Mouse (Mus musculus): ENCODE measurements around the gene Ttf1. TPM values are rescaled to one million over a fixed set of nuclear protein-coding genes. Genes with fewer than 3 reads are reported as not detected.
"Not testable (repeated sequence)": the region's sequence is repeated elsewhere in the genome, so short reads cannot be mapped to it uniquely, and the experiment has no call there.

Ttf1 gene
- polyA plus RNA-seq, 1 experiment from 2014 or later = 9.7 TPM

- ATAC-seq (replicated peaks; ENCODE audit: low FRiP score, low TSS enrichment, low read depth) (no peak), DNase-seq (ENCODE audit: low spot score) (no peak)
Observed at GRCm38 (mm10) chr2:29098786-29099185, 38.7 kb downstream of the Ttf1 start.

GRCm38 (mm10) chr2:29099646-29100045 is 39.6 kb downstream of the Ttf1 start:
- 90% methylated on average over 14 of the region's 14 CpGs for WGBS
- no peak overlapping the region for H3K27ac ChIP-seq (ENCODE audit: low read depth)
- no peaks in the 10 kb centered on the region for H3K36me3 ChIP-seq (ENCODE audit: control insufficient read depth, insufficient read depth, low read length)
- H3K9me3 ChIP-seq (ENCODE audit: control insufficient read depth, low read length) = no peaks in the 10 kb centered on the region
- DNase-seq (ENCODE audit: low spot score) (no peak), ATAC-seq (replicated peaks; ENCODE audit: low FRiP score, low TSS enrichment, low read depth) (no peak)
- H3K27me3 ChIP-seq (replicated peaks; ENCODE audit: control insufficient read depth, insufficient read depth, low read length) = no peaks in the 10 kb centered on the region
- H3K4me2 ChIP-seq (ENCODE audit: low read length) = no peak overlapping the region
- no peak overlapping the region for H3K4me3 ChIP-seq (ENCODE audit: low read depth, low read length)
- no peaks in the 10 kb centered on the region for H3K4me1 ChIP-seq (replicated peaks; ENCODE audit: control insufficient read depth, insufficient read depth, low read length)
- H3K9ac ChIP-seq (ENCODE audit: low read length) = no peak overlapping the region

More at GRCm38 (mm10) chr2:29098786-29099185, 38.7 kb downstream of the Ttf1 start:
- no peak overlapping the region for H3K9ac ChIP-seq (ENCODE audit: low read length)
- no peaks in the 10 kb centered on the region for H3K9me3 ChIP-seq (ENCODE audit: control insufficient read depth, low read length)
- H3K27ac ChIP-seq (ENCODE audit: low read depth) = no peak overlapping the region
- no peak overlapping the region for H3K4me3 ChIP-seq (ENCODE audit: low read depth, low read length)
- H3K4me1 ChIP-seq (replicated peaks; ENCODE audit: control insufficient read depth, insufficient read depth, low read length) = no peaks in the 10 kb centered on the region
- 56% methylated on average over 8 of the region's 8 CpGs for WGBS
- H3K27me3 ChIP-seq (replicated peaks; ENCODE audit: control insufficient read depth, insufficient read depth, low read length) = no peaks in the 10 kb centered on the region
- no peak overlapping the region for H3K4me2 ChIP-seq (ENCODE audit: low read length)
- no peaks in the 10 kb centered on the region for H3K36me3 ChIP-seq (ENCODE audit: control insufficient read depth, insufficient read depth, low read length)

DNA sequence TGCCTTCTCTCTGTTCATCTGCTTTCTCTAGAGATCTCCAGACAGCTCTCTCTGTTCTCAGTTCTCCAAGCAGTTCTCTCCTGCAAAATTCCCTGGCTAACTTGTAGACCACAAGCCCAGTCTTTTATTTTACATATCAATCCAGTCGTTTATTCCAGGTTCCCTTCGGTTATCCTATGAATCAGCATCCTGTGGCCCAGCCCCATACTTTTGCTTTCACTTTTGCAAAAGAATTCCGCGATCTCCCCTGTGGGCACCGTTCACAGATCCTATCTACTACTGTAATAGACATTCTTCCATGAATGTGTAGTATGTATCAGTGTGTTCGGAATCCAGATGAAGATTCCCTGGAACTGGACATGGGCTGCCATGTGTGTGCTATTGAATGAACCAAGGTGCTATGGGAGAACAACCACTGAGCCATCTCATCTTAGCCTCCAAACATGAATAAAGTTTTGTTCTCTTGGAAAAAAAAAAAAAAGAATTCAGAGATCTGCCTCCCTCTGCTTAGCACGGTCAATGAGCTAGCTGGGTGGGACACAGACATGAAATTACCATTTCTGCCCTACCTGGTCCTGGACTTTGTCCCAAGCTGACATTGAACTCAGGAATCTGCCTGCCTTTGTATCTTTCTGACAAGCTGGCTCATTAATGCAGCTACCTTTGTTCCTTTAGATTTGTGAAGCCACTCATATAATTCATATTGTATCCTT is 40.9 kb downstream of the Ttf1 start:
- ATAC-seq (replicated peaks; ENCODE audit: low FRiP score, low TSS enrichment, low read depth) (no peak), DNase-seq (ENCODE audit: low spot score) (no peak)
- Histone ChIP-seq H3K36me3 (ENCODE audit: control insufficient read depth, insufficient read depth, low read length) (no peaks in the 10 kb centered on the region), H3K27ac (ENCODE audit: low read depth) (no peak overlapping the region), H3K4me2 (ENCODE audit: low read length) (no peak overlapping the region), H3K4me1 (replicated peaks; ENCODE audit: control insufficient read depth, insufficient read depth, low read length) (no peaks in the 10 kb centered on the region), H3K9me3 (ENCODE audit: control insufficient read depth, low read length) (no peaks in the 10 kb centered on the region), H3K9ac (ENCODE audit: low read length) (no peak overlapping the region), H3K4me3 (ENCODE audit: low read depth, low read length) (no peak overlapping the region), H3K27me3 (replicated peaks; ENCODE audit: control insufficient read depth, insufficient read depth, low read length) (no peaks in the 10 kb centered on the region)
- whole genome bisulfite sequencing = 72% methylated on average over 7 of the region's 7 CpGs

- not testable (repeated sequence) for ATAC-seq (replicated peaks; ENCODE audit: low FRiP score, low TSS enrichment, low read depth); H3K4me3 ChIP-seq (ENCODE audit: low read depth, low read length); H3K4me2 ChIP-seq (ENCODE audit: low read length); H3K36me3 ChIP-seq (ENCODE audit: control insufficient read depth, insufficient read depth, low read length); DNase-seq (ENCODE audit: low spot score); H3K9ac ChIP-seq (ENCODE audit: low read length); H3K27ac ChIP-seq (ENCODE audit: low read depth); H3K27me3 ChIP-seq (replicated peaks; ENCODE audit: control insufficient read depth, insufficient read depth, low read length); H3K4me1 ChIP-seq (replicated peaks; ENCODE audit: control insufficient read depth, insufficient read depth, low read length); H3K9me3 ChIP-seq (ENCODE audit: control insufficient read depth, low read length)
- WGBS = 71% methylated on average over 10 of the region's 10 CpGs
Observed at GRCm38 (mm10) chr2:29102416-29103377, 42.6 kb downstream of the Ttf1 start.

DNA sequence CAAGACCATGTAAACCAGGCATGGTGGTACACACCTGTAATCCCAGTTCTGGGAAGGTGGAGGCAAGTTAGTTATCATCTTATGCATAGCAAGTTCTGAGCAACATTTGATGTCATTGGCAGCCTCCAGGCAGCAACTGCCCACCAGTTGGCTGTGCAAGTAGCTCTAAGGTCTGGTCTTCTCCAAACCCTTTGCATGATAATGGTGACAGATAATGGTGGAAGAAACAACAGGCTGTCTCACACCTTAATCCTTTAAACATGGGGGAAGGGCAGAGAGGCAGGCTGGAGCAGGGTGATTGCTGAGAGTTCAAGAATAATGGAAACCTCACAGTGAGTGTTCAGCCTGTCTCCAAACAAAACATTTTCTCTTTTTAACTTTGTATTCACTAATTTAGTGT is 60.9 kb downstream of the Ttf1 start:
- Histone ChIP-seq H3K27me3 (replicated peaks; ENCODE audit: control insufficient read depth, insufficient read depth, low read length) (no peaks in the 10 kb centered on the region), H3K9ac (ENCODE audit: low read length) (no peak overlapping the region), H3K9me3 (ENCODE audit: control insufficient read depth, low read length) (no peaks in the 10 kb centered on the region), H3K36me3 (ENCODE audit: control insufficient read depth, insufficient read depth, low read length) (no peaks in the 10 kb centered on the region), H3K4me3 (ENCODE audit: low read depth, low read length) (no peak overlapping the region), H3K4me2 (ENCODE audit: low read length) (no peak overlapping the region), H3K27ac (ENCODE audit: low read depth) (no peak overlapping the region), H3K4me1 (replicated peaks; ENCODE audit: control insufficient read depth, insufficient read depth, low read length) (peaks cover 3% of the 10 kb centered on the region)
- ATAC-seq (replicated peaks; ENCODE audit: low FRiP score, low TSS enrichment, low read depth) (no peak), DNase-seq (ENCODE audit: low spot score) (no peak)

GRCm38 (mm10) chr2:29122446-29122845 is 62.4 kb downstream of the Ttf1 start:
- H3K4me2 ChIP-seq (ENCODE audit: low read length) = no peak overlapping the region
- no peak for ATAC-seq (replicated peaks; ENCODE audit: low FRiP score, low TSS enrichment, low read depth)
- H3K9me3 ChIP-seq (ENCODE audit: control insufficient read depth, low read length) = no peaks in the 10 kb centered on the region
- no peak overlapping the region for H3K27ac ChIP-seq (ENCODE audit: low read depth)
- peaks cover 9% of the 10 kb centered on the region for H3K4me1 ChIP-seq (replicated peaks; ENCODE audit: control insufficient read depth, insufficient read depth, low read length)
- H3K9ac ChIP-seq (ENCODE audit: low read length) = no peak overlapping the region
- H3K27me3 ChIP-seq (replicated peaks; ENCODE audit: control insufficient read depth, insufficient read depth, low read length) = no peaks in the 10 kb centered on the region
- DNase-seq (ENCODE audit: low spot score) = no peak
- H3K36me3 ChIP-seq (ENCODE audit: control insufficient read depth, insufficient read depth, low read length) = 0 out of 2 replicates have a peak, but pooled peaks cover 7% of the 10 kb centered on the region
- 66% methylated on average over 3 of the region's 3 CpGs for WGBS
- no peak overlapping the region for H3K4me3 ChIP-seq (ENCODE audit: low read depth, low read length)

DNA sequence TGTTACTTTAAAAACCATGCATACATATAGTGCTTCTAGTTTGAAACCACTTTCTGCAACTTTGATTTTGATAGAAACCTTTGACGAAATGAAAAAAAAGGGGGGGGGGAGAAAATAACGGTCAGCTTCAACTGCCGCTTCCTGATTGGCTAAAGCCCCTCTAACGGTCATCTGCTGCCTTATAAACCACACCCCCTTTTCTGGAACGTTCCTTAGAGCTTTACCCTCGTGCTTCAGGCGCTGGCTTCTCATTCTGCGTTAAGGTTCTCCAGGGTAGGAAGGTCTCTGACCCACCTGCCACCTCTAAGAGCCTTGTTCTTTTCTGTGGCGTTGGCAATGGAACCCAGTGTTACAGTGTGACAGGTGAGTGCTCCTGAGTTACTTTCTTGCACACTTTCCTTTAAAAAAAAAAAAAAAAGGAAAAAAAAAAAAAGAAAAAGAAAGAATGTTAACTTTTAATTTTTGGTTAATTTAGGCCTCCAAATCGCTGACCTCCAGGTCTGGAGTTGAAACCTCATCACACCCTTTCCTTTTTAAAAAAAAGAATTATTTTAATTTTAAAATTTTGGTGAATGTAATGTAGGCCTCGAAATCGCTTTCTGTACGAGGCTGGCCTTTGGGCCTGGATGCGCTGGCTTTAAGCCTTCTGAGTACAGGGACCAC is 64.0 kb downstream of the Ttf1 start, which contains the start of gene Setx:
Setx (plus strand) TSS at position 275 of the 663 bp plus-strand sequence.
- no peaks in the 10 kb centered on the region for H3K27me3 ChIP-seq (replicated peaks; ENCODE audit: control insufficient read depth, insufficient read depth, low read length)
- ATAC-seq (replicated peaks; ENCODE audit: low FRiP score, low TSS enrichment, low read depth) = 0 out of 2 replicates have a peak, but pooled peaks have one; percentile 2
- H3K4me1 ChIP-seq (replicated peaks; ENCODE audit: control insufficient read depth, insufficient read depth, low read length) = peaks cover 9% of the 10 kb centered on the region

GRCm38 (mm10) chr2:29124571-29124935 is 64.5 kb downstream of the Ttf1 start:
- Histone ChIP-seq H3K9me3 (ENCODE audit: control insufficient read depth, low read length) (no peaks in the 10 kb centered on the region), H3K4me2 (ENCODE audit: low read length) (peak overlapping the region; percentile 69), H3K4me3 (ENCODE audit: low read depth, low read length) (peak overlapping the region; percentile 76), H3K9ac (ENCODE audit: low read length) (peak overlapping the region; percentile 44), H3K27ac (ENCODE audit: low read depth) (peak overlapping the region; percentile 75; the same call in 1 of the 2 replicates), H3K4me1 (replicated peaks; ENCODE audit: control insufficient read depth, insufficient read depth, low read length) (peaks cover 9% of the 10 kb centered on the region), H3K27me3 (replicated peaks; ENCODE audit: control insufficient read depth, insufficient read depth, low read length) (no peaks in the 10 kb centered on the region), H3K36me3 (ENCODE audit: control insufficient read depth, insufficient read depth, low read length) (peaks cover 20% of the 10 kb centered on the region; the same call in 1 of the 2 replicates)
- 0% methylated on average over 18 of the region's 24 CpGs for WGBS
- ATAC-seq (replicated peaks; ENCODE audit: low FRiP score, low TSS enrichment, low read depth) (no peak), DNase-seq (ENCODE audit: low spot score) (no peak)

More for the DNA sequence above, 64.0 kb downstream of the Ttf1 start, which contains the start of gene Setx:
- Histone ChIP-seq H3K27ac (ENCODE audit: low read depth) (peak within 1 kb of the TSS; percentile 88), H3K4me2 (ENCODE audit: low read length) (peak within 1 kb of the TSS; percentile 69), H3K36me3 (ENCODE audit: control insufficient read depth, insufficient read depth, low read length) (peaks cover 14% of the 10 kb centered on the region; the same call in 1 of the 2 replicates), H3K9ac (ENCODE audit: low read length) (peak within 1 kb of the TSS; percentile 78), H3K9me3 (ENCODE audit: control insufficient read depth, low read length) (no peaks in the 10 kb centered on the region), H3K4me3 (ENCODE audit: low read depth, low read length) (peak within 1 kb of the TSS; percentile 76)
- WGBS = 67% methylated on average over 14 of the region's 14 CpGs
- no peak for DNase-seq (ENCODE audit: low spot score)

Measured in intestine, embryonic 14.5 days (tissue).